Mouse (Mus musculus): ENCODE results near the gene Zfp335. TPM values are rescaled to one million over a fixed set of nuclear protein-coding genes. Genes with fewer than 3 reads are reported as not detected.

Gene Zfp335
- total and polyA plus RNA-seq, 2 experiments: 2.4 to 18.9 TPM

- H3K27me3 ChIP-seq (ENCODE audit: control insufficient read depth, insufficient read depth, low read length): no peaks in the 10 kb centered on the region
- peaks cover 3% of the 10 kb centered on the region for H3K4me1 ChIP-seq (ENCODE audit: control insufficient read depth, insufficient read depth, low read length)
- no peaks in the 10 kb centered on the region for H3K36me3 ChIP-seq (ENCODE audit: control insufficient read depth, insufficient read depth, low read length)
- TF ChIP-seq CTCF (IDR thresholded peaks at IDR 0.05; ENCODE audit: low read depth, low read length): no peak
- TF ChIP-seq POLR2A (IDR thresholded peaks at IDR 0.05; ENCODE audit: extremely low read depth, insufficient read depth, low read length): no peak
- H3K79me2 ChIP-seq (ENCODE audit: control insufficient read depth, insufficient read depth, low read length): no peaks in the 10 kb centered on the region; the same call in 1 of the 2 replicates
- peak overlapping the region; percentile 31; the same call in 1 of the 2 replicates for H3K27ac ChIP-seq (replicated peaks; ENCODE audit: insufficient read depth, low read depth, low read length)
- no peak for DNase-seq (ENCODE audit: extremely low read depth, low read depth, low spot score)
- WGBS: 67% methylated on average over 1 of the region's 1 CpGs
- no peak overlapping the region for H3K4me3 ChIP-seq (ENCODE audit: insufficient read depth, low read depth, low read length)
- no peak overlapping the region for H3K9ac ChIP-seq (ENCODE audit: low read depth, low read length)
Measured at GRCm38 (mm10) chr2:164874239-164874769, 37.3 kb downstream of the Zfp335 start.

- no peak overlapping the region for H3K4me3 ChIP-seq (ENCODE audit: insufficient read depth, low read depth, low read length)
- no peak for DNase-seq (ENCODE audit: extremely low read depth, low read depth, low spot score)
- H3K79me2 ChIP-seq (ENCODE audit: control insufficient read depth, insufficient read depth, low read length): no peaks in the 10 kb centered on the region
- H3K27me3 ChIP-seq (ENCODE audit: control insufficient read depth, insufficient read depth, low read length): no peaks in the 10 kb centered on the region
- TF ChIP-seq CTCF (IDR thresholded peaks at IDR 0.05; ENCODE audit: low read depth, low read length) (no peak), POLR2A (IDR thresholded peaks at IDR 0.05; ENCODE audit: extremely low read depth, insufficient read depth, low read length) (no peak)
- WGBS: 57% methylated on average over 3 of the region's 3 CpGs
- H3K36me3 ChIP-seq (ENCODE audit: control insufficient read depth, insufficient read depth, low read length): no peaks in the 10 kb centered on the region
- no peak overlapping the region for H3K9ac ChIP-seq (ENCODE audit: low read depth, low read length)
- peaks cover 3% of the 10 kb centered on the region for H3K4me1 ChIP-seq (ENCODE audit: control insufficient read depth, insufficient read depth, low read length)
- no peak overlapping the region for H3K27ac ChIP-seq (replicated peaks; ENCODE audit: insufficient read depth, low read depth, low read length)
Measured at GRCm38 (mm10) chr2:164873621-164874020, 37.9 kb downstream of the Zfp335 start.

GRCm38 (mm10) chr2:164871602-164872303, 39.8 kb downstream of the Zfp335 start:
- no peak overlapping the region for H3K9ac ChIP-seq (ENCODE audit: low read depth, low read length)
- TF ChIP-seq POLR2A (IDR thresholded peaks at IDR 0.05; ENCODE audit: extremely low read depth, insufficient read depth, low read length) (no peak), CTCF (IDR thresholded peaks at IDR 0.05; ENCODE audit: low read depth, low read length) (no peak)
- H3K27me3 ChIP-seq (ENCODE audit: control insufficient read depth, insufficient read depth, low read length): no peaks in the 10 kb centered on the region
- DNase-seq (ENCODE audit: extremely low read depth, low read depth, low spot score): no peak
- no peak overlapping the region for H3K27ac ChIP-seq (replicated peaks; ENCODE audit: insufficient read depth, low read depth, low read length)
- no peak overlapping the region for H3K4me3 ChIP-seq (ENCODE audit: insufficient read depth, low read depth, low read length)
- H3K36me3 ChIP-seq (ENCODE audit: control insufficient read depth, insufficient read depth, low read length): no peaks in the 10 kb centered on the region
- WGBS: 68% methylated on average over 6 of the region's 6 CpGs
- no peaks in the 10 kb centered on the region for H3K4me1 ChIP-seq (ENCODE audit: control insufficient read depth, insufficient read depth, low read length)
- H3K79me2 ChIP-seq (ENCODE audit: control insufficient read depth, insufficient read depth, low read length): no peaks in the 10 kb centered on the region

- Histone ChIP-seq H3K27me3 (ENCODE audit: control insufficient read depth, insufficient read depth, low read length) (no peaks in the 10 kb centered on the region), H3K27ac (replicated peaks; ENCODE audit: insufficient read depth, low read depth, low read length) (no peak overlapping the region), H3K4me3 (ENCODE audit: insufficient read depth, low read depth, low read length) (no peak overlapping the region), H3K36me3 (ENCODE audit: control insufficient read depth, insufficient read depth, low read length) (no peaks in the 10 kb centered on the region), H3K79me2 (ENCODE audit: control insufficient read depth, insufficient read depth, low read length) (no peaks in the 10 kb centered on the region), H3K9ac (ENCODE audit: low read depth, low read length) (no peak overlapping the region), H3K4me1 (ENCODE audit: control insufficient read depth, insufficient read depth, low read length) (peaks cover 4% of the 10 kb centered on the region; the same call in 1 of the 2 replicates)
- TF ChIP-seq CTCF (IDR thresholded peaks at IDR 0.05; ENCODE audit: low read depth, low read length): no peak
- TF ChIP-seq POLR2A (IDR thresholded peaks at IDR 0.05; ENCODE audit: extremely low read depth, insufficient read depth, low read length): no peak
- 76% methylated on average over 7 of the region's 7 CpGs for WGBS
- DNase-seq (ENCODE audit: extremely low read depth, low read depth, low spot score): peak; percentile 51
Measured at GRCm38 (mm10) chr2:164868491-164868890, 43.1 kb downstream of the Zfp335 start.

- H3K9ac ChIP-seq (ENCODE audit: low read depth, low read length): no peak overlapping the region
- 88% methylated on average over 7 of the region's 7 CpGs for WGBS
- no peak overlapping the region for H3K4me3 ChIP-seq (ENCODE audit: insufficient read depth, low read depth, low read length)
- H3K4me1 ChIP-seq (ENCODE audit: control insufficient read depth, insufficient read depth, low read length): peaks cover 4% of the 10 kb centered on the region; the same call in 1 of the 2 replicates
- H3K36me3 ChIP-seq (ENCODE audit: control insufficient read depth, insufficient read depth, low read length): no peaks in the 10 kb centered on the region
- no peaks in the 10 kb centered on the region for H3K79me2 ChIP-seq (ENCODE audit: control insufficient read depth, insufficient read depth, low read length)
- DNase-seq (ENCODE audit: extremely low read depth, low read depth, low spot score): no peak
- TF ChIP-seq POLR2A (IDR thresholded peaks at IDR 0.05; ENCODE audit: extremely low read depth, insufficient read depth, low read length): no peak
- peak; percentile 75 for TF ChIP-seq CTCF (IDR thresholded peaks at IDR 0.05; ENCODE audit: low read depth, low read length)
- H3K27ac ChIP-seq (replicated peaks; ENCODE audit: insufficient read depth, low read depth, low read length): peak overlapping the region; percentile 33
- no peaks in the 10 kb centered on the region for H3K27me3 ChIP-seq (ENCODE audit: control insufficient read depth, insufficient read depth, low read length)
Measured at GRCm38 (mm10) chr2:164867566-164867965, 44.0 kb downstream of the Zfp335 start.

Data from liver, adult 2 months (tissue).